Mouse (Mus musculus) hindbrain, postnatal 0 days (tissue): ENCODE data around the gene Prkrip1. TPM values are rescaled to one million over a fixed set of nuclear protein-coding genes. Genes with fewer than 3 reads are reported as not detected.

Source experiments
- ATAC-seq: fragments of 200-750 bp; cut with Nextera tagmentation; 2 replicates; pipeline ENCODE4 v1.8.0; 2017; ENCODE audit warnings: mild to moderate bottlenecking, moderate TSS enrichment, moderate library complexity
- DNase-seq: peaks from one replicate; pipeline ENCODE4 v3.0.0-alpha.2; 2015; ENCODE audit warnings: low spot score
- H3K27ac ChIP-seq: fragments of 300-500 bp; sonication (generic); 2 replicates; pipeline ENCODE4 v1.5.1; 2014; ENCODE audit warnings: mild to moderate bottlenecking
- H3K27me3 ChIP-seq: fragments of 300-500 bp; sonication (generic); 2 replicates; pipeline ENCODE4 v1.6.1; 2014; ENCODE audit warnings: low read length, mixed read lengths; ENCODE audit not compliant: insufficient read depth
- H3K36me3 ChIP-seq: fragments of 300-500 bp; sonication (generic); 2 replicates; pipeline ENCODE4 v1.6.1; 2014; ENCODE audit warnings: low read length, mixed read lengths; ENCODE audit not compliant: insufficient read depth
- H3K4me1 ChIP-seq: fragments of 300-500 bp; sonication (generic); 2 replicates; pipeline ENCODE4 v1.6.1; 2014; ENCODE audit warnings: antibody characterized with exemption, low read length, mixed read lengths; ENCODE audit not compliant: insufficient read depth
- H3K4me2 ChIP-seq: fragments of 300-500 bp; sonication (generic); 2 replicates; pipeline ENCODE4 v1.6.1; 2014; ENCODE audit warnings: low read depth, mild to moderate bottlenecking, low read length, moderate library complexity, mixed read lengths
- H3K4me3 ChIP-seq: fragments of 300-500 bp; sonication (generic); 2 replicates; pipeline ENCODE4 v1.5.1; 2014; ENCODE audit warnings: low read length
- H3K9ac ChIP-seq: fragments of 300-500 bp; sonication (generic); replicated peaks from 2 replicates; pipeline ENCODE4 v1.6.1; 2014; ENCODE audit warnings: mild to moderate bottlenecking, low read length, moderate library complexity, mixed read lengths
- H3K9me3 ChIP-seq: fragments of 300-500 bp; sonication (generic); 2 replicates; pipeline ENCODE4 v1.6.1; 2016; ENCODE audit warnings: low read length, mixed read lengths
- CTCF ChIP-seq: IDR thresholded peaks from 2 replicates; pipeline ENCODE4 v1.5.1; 2016; ENCODE audit warnings: antibody characterized with exemption, control low read depth, low read depth
- WGBS: fragments of 180-500 bp; shearing (Covaris S2); extraction: QIAGEN DNeasy Blood & Tissue Kit; methylation state at CpG from one replicate; pipeline ENCODE4 v1.1.7; 2014; 5-methylcytosine and 5-hydroxymethylcytosine counted together
- polyA plus RNA-seq: library from polyadenylated mRNA; unstranded; fragments of >200 nt; fragmentation: Nextera tagmentation; extraction: Ambion mirVana; gene quantifications from 2 replicates; pipeline ENCODE4 v1.2.1, GENCODE M21; 2015
- total RNA-seq: library from RNA; depleted of rRNA; stranded (reverse); fragments of >200 nt; gene quantifications from 2 replicates; pipeline ENCODE4 v1.2.3, GENCODE M21; 2014; rRNA removed

The Prkrip1 gene
- total and polyA plus RNA-seq, 2 experiments from 2014 or later, result 11.2 to 59.0 TPM

DNA sequence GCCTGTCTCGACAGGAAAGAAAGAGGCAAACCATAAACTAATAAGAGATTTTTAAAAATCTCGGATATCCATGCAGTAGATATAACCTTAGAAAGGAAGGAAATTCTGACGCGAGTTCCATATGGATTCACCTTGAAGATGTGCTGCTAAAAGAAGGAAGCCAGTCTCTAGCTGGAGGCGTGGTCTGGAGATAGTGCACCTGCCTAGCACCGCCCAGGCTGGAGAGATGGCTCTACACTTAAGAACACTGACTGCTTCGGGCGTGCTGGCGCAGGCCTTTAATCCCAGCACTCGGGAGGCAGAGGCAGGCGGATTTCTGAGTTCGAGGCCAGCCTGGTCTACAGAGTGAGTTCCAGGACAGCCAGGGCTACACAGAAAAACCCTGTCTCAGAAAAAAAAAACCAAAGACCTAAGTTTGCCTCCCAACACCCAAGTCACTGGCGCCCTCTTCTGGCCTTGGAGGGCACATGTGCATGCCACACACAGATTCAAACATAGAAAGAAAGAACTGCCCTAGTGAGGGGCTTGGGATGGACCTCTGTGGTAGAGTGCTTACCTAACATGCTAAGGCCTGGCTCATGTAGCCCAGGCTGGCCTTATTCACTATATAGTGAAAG lies 61.0 kb downstream of the Prkrip1 start:
- peak; percentile 72 for TF ChIP-seq CTCF
- Histone ChIP-seq H3K9me3 (no peaks in the 10 kb centered on the region), H3K4me2 (no peak overlapping the region), H3K27ac (no peak overlapping the region), H3K4me1 (peaks cover 7% of the 10 kb centered on the region), H3K4me3 (no peak overlapping the region), H3K36me3 (peaks cover 22% of the 10 kb centered on the region), H3K9ac (no peak overlapping the region), H3K27me3 (no peaks in the 10 kb centered on the region)
- ATAC-seq (no peak), DNase-seq (peak; percentile 66)
- WGBS, result 80% methylated on average over 13 of the region's 13 CpGs

DNA sequence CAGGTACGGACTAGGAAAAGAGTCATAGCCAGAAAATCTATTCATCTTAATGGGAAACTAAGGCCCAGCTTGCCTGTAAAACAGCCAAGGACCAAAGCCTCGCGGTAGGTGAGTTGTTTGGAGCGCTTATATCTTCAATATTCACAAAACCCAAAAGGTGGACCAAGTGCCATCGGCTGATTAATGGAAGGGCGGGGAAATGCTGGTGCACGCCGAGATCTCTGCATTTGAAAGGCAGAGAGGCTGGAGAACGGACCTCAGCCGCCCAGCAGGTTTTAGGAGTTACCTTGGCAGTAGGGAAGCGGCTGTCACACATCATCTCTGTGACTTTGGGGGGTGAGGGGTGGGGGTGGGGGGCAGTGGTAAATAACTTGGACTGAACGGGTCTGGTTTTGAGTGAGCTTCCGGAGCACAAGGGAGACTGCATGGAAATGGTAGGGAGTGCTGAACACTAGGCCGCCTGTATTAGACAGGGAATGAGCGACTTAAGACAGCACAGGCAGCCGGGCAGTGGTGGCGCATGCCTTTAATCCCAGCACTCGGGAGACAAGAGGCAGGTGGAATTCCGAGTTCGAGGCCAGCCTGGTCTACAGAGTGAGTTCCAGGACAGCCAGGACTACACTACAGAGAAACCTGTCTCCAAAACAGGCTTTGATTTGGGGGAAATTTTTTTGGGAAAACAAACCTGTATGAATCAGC lies 62.3 kb downstream of the Prkrip1 start:
- WGBS, result 10% methylated on average over 20 of the region's 20 CpGs
- ATAC-seq (peak; percentile 7; the same call in 1 of the 2 replicates), DNase-seq (no peak)
- H3K4me1 ChIP-seq, result peaks cover 7% of the 10 kb centered on the region
- no peaks in the 10 kb centered on the region for H3K9me3 ChIP-seq
- TF ChIP-seq CTCF, result no peak
- H3K27ac ChIP-seq, result peak overlapping the region; percentile 64
- peaks cover 24% of the 10 kb centered on the region for H3K36me3 ChIP-seq
- peak overlapping the region; percentile 81 for H3K4me3 ChIP-seq
- H3K9ac ChIP-seq, result peak overlapping the region; percentile 77
- H3K27me3 ChIP-seq, result no peaks in the 10 kb centered on the region
- H3K4me2 ChIP-seq, result peak overlapping the region; percentile 83

DNA sequence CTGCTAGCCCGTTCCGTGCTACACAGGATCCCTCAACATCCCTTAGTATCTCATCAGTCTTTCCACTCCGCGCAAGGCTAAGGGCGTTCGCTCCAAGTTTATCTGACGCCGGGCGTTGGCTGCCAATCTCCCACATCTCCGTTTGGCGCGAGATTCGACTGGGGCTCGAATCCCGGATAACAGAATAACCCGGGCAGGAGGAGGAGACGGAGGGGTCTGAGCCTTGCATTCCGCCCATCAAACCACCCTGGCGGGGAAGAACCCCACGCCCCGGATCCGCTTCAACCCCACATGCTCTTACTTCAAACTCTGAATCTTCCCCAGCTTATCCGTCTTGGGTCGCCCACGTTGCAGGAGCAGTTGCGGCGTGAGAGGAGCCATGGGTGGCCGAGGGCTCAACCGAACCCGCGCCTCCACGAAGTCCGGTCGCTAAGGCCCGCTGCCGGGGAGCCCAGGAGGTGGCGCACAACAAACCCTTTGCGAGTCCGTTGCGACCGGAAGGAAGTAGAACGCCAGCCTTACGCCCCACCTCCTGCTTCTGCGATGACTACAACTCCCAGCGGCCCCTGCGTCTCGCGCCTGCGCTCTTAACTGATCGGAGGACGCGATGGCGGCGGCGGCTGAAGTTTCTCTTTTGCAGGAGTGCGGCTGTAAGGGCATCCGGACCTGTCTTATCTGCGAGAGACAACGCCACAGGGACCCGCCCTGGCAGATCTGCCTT lies 63.0 kb downstream of the Prkrip1 start, which contains the start of the genes Lrwd1 and Alkbh4:
Gene Lrwd1 (minus strand): TSS at position 504 of the 721 bp plus-strand sequence.
Gene Alkbh4 (plus strand): TSS at position 576 of the 721 bp plus-strand sequence.
- Histone ChIP-seq H3K36me3 (peaks cover 16% of the 10 kb centered on the region; the same call in 1 of the 2 replicates), H3K9me3 (no peaks in the 10 kb centered on the region), H3K9ac (peak within 1 kb of the TSS; percentile 77), H3K27ac (peak within 1 kb of the TSS; percentile 64), H3K27me3 (no peaks in the 10 kb centered on the region), H3K4me2 (peak within 1 kb of the TSS; percentile 83), H3K4me1 (peaks cover 7% of the 10 kb centered on the region), H3K4me3 (peak within 1 kb of the TSS; percentile 81)
- TF ChIP-seq CTCF, result peak; percentile 84
- ATAC-seq (peak; percentile 93), DNase-seq (peak; percentile 97)
- WGBS, result under 1% methylated on average over 60 of the region's 60 CpGs

Other genes starting within 250 kb of the Prkrip1 start
- 6.5 and 18.9 TPM in 2 replicates for gene Ssc4d, start 224.4 kb downstream of the Prkrip1 start, total RNA-seq
- gene Ssc4d, start 224.4 kb downstream of the Prkrip1 start, polyA plus RNA-seq, result 3.6 and 3.8 TPM in 2 replicates
- 0.10 TPM in 1 of 2 replicates, not detected in the other for gene Zp3, start 218.9 kb downstream of the Prkrip1 start, total RNA-seq
- gene Zp3, start 218.9 kb downstream of the Prkrip1 start, polyA plus RNA-seq, result 0.18 and 0.39 TPM in 2 replicates
- 23.5 and 28.6 TPM in 2 replicates for gene Dtx2, start 204.2 kb downstream of the Prkrip1 start, total RNA-seq
- gene Dtx2, start 204.2 kb downstream of the Prkrip1 start, polyA plus RNA-seq, result 17.4 and 17.9 TPM in 2 replicates
- not detected in 2 replicates for gene Upk3b, start 160.5 kb downstream of the Prkrip1 start, total RNA-seq
- gene Upk3b, start 160.5 kb downstream of the Prkrip1 start, polyA plus RNA-seq, result not detected in 2 replicates
- not detected in 2 replicates for gene Upk3bl, start 144.5 kb downstream of the Prkrip1 start, total RNA-seq
- 0.14 TPM in 1 of 2 replicates, not detected in the other for gene Upk3bl, start 144.5 kb downstream of the Prkrip1 start, polyA plus RNA-seq
- 27.0 and 27.5 TPM in 2 replicates for gene Rasa4, start 115.0 kb downstream of the Prkrip1 start, total RNA-seq
- 19.2 and 19.4 TPM in 2 replicates for gene Rasa4, start 115.0 kb downstream of the Prkrip1 start, polyA plus RNA-seq
- 94.2 and 159 TPM in 2 replicates for gene Polr2j, start 82.3 kb downstream of the Prkrip1 start, total RNA-seq
- gene Polr2j, start 82.3 kb downstream of the Prkrip1 start, polyA plus RNA-seq, result 235 and 245 TPM in 2 replicates
- 32.9 and 35.8 TPM in 2 replicates for gene Lrwd1, start 62.9 kb downstream of the Prkrip1 start, total RNA-seq
- gene Lrwd1, start 62.9 kb downstream of the Prkrip1 start, polyA plus RNA-seq, result 16.8 and 17.7 TPM in 2 replicates
- 17.6 and 21.9 TPM in 2 replicates for gene Alkbh4, start 62.8 kb downstream of the Prkrip1 start, total RNA-seq
- 15.2 and 15.4 TPM in 2 replicates for gene Alkbh4, start 62.8 kb downstream of the Prkrip1 start, polyA plus RNA-seq
- 122 and 148 TPM in 2 replicates for gene Orai2, start 28.2 kb downstream of the Prkrip1 start, total RNA-seq
- gene Orai2, start 28.2 kb downstream of the Prkrip1 start, polyA plus RNA-seq, result 50.6 and 56.8 TPM in 2 replicates
- 41.7 and 49.6 TPM in 2 replicates for gene Sh2b2, start 47.6 kb upstream of the Prkrip1 start, total RNA-seq
- gene Sh2b2, start 47.6 kb upstream of the Prkrip1 start, polyA plus RNA-seq, result 14.4 and 15.3 TPM in 2 replicates